Mouse (Mus musculus) kidney, embryonic 14.5 days (tissue): ENCODE results near the gene Ebf3. TPM values are rescaled to one million over a fixed set of nuclear protein-coding genes. Genes with fewer than 3 reads are reported as not detected.
A peak's percentile ranks its signal among the peaks of the same experiment; 100 is the strongest.

Experiments
- ATAC-seq: fragments of 200-750 bp; cut with Nextera tagmentation; 2 replicates; pipeline ENCODE4 v1.8.0; 2017; ENCODE audit warnings: moderate number of reproducible peaks, mild to moderate bottlenecking, moderate TSS enrichment, moderate library complexity; ENCODE audit not compliant: low FRiP score, low TSS enrichment
- H3K27ac ChIP-seq: fragments of 300-500 bp; sonication (generic); 2 replicates; pipeline ENCODE4 v1.5.1; 2014; ENCODE audit warnings: low read depth, mild to moderate bottlenecking, low read length, moderate library complexity, mixed read lengths
- H3K27me3 ChIP-seq: fragments of 300-500 bp; sonication (generic); 2 replicates; pipeline ENCODE4 v1.6.1; 2014; ENCODE audit warnings: mild to moderate bottlenecking, low read length; ENCODE audit not compliant: control insufficient read depth, insufficient read depth
- H3K36me3 ChIP-seq: fragments of 300-500 bp; sonication (generic); 2 replicates; pipeline ENCODE4 v1.6.1; 2014; ENCODE audit warnings: low read length, mixed read lengths; ENCODE audit not compliant: control insufficient read depth, insufficient read depth
- H3K4me1 ChIP-seq: fragments of 300-500 bp; sonication (generic); 2 replicates; pipeline ENCODE4 v1.6.1; 2014; ENCODE audit warnings: low read length, mixed read lengths; ENCODE audit not compliant: control insufficient read depth, insufficient read depth
- H3K4me2 ChIP-seq: fragments of 300-500 bp; sonication (generic); replicated peaks from 2 replicates; pipeline ENCODE4 v1.6.1; 2014; ENCODE audit warnings: low read depth, mild to moderate bottlenecking, low read length
- H3K4me3 ChIP-seq: fragments of 300-500 bp; sonication (generic); 2 replicates; pipeline ENCODE4 v1.5.1; 2014; ENCODE audit warnings: mild to moderate bottlenecking, low read length
- H3K9ac ChIP-seq: fragments of 300-500 bp; sonication (generic); 2 replicates; pipeline ENCODE4 v1.6.1; 2014; ENCODE audit warnings: low read depth, mild to moderate bottlenecking, low read length, moderate library complexity
- H3K9me3 ChIP-seq: fragments of 300-500 bp; sonication (generic); 2 replicates; pipeline ENCODE4 v1.6.1; 2016; ENCODE audit warnings: low read length; ENCODE audit not compliant: control insufficient read depth
- WGBS: fragments of 180-500 bp; shearing (Covaris S2); extraction: QIAGEN DNeasy Blood & Tissue Kit; methylation state at CpG from one replicate; pipeline ENCODE4 v1.1.7; 2014; 5-methylcytosine and 5-hydroxymethylcytosine counted together
- polyA plus RNA-seq: library from polyadenylated mRNA; unstranded; fragments of >200 nt; fragmentation: Nextera tagmentation; extraction: Ambion mirVana; gene quantifications from 2 replicates; pipeline ENCODE4 v1.2.1, GENCODE M21; 2014

Ebf3 gene
- 1.8 and 2.3 TPM in 2 replicates for polyA plus RNA-seq

GRCm38 (mm10) chr7:137313904-137314691, at the start of gene Ebf3:
Ebf3 (minus strand) TSS chr7:137314445.
- Histone ChIP-seq H3K4me1 (peaks cover 26% of the 10 kb centered on the region), H3K36me3 (no peaks in the 10 kb centered on the region), H3K9ac (peak within 1 kb of the TSS; percentile 67), H3K4me3 (peak within 1 kb of the TSS; percentile 54), H3K9me3 (no peaks in the 10 kb centered on the region), H3K4me2 (peak within 1 kb of the TSS; percentile 95), H3K27ac (no peak within 1 kb of the TSS; the same call in 1 of the 2 replicates), H3K27me3 (peaks cover 85% of the 10 kb centered on the region)
- WGBS: under 1% methylated on average over 99 of the region's 127 CpGs
- ATAC-seq: peak; percentile 79

- no peak overlapping the region for H3K4me3 ChIP-seq
- 78% methylated on average over 7 of the region's 7 CpGs for WGBS
- no peak for ATAC-seq
Measured at GRCm38 (mm10) chr7:137346860-137347259, 32.6 kb upstream of the Ebf3 start.

GRCm38 (mm10) chr7:137346068-137346467, 31.8 kb upstream of the Ebf3 start:
- Histone ChIP-seq H3K4me1 (no peaks in the 10 kb centered on the region), H3K36me3 (no peaks in the 10 kb centered on the region), H3K4me3 (no peak overlapping the region), H3K9ac (no peak overlapping the region), H3K4me2 (no peak overlapping the region), H3K9me3 (no peaks in the 10 kb centered on the region), H3K27me3 (no peaks in the 10 kb centered on the region), H3K27ac (no peak overlapping the region)
- 84% methylated on average over 10 of the region's 10 CpGs for WGBS
- no peak for ATAC-seq

More at GRCm38 (mm10) chr7:137346860-137347259, 32.6 kb upstream of the Ebf3 start:
- Histone ChIP-seq H3K9ac (no peak overlapping the region), H3K4me1 (no peaks in the 10 kb centered on the region), H3K27me3 (no peaks in the 10 kb centered on the region), H3K27ac (no peak overlapping the region), H3K9me3 (no peaks in the 10 kb centered on the region), H3K36me3 (no peaks in the 10 kb centered on the region), H3K4me2 (no peak overlapping the region)

GRCm38 (mm10) chr7:137333951-137334350, 19.7 kb upstream of the Ebf3 start:
- Histone ChIP-seq H3K36me3 (no peaks in the 10 kb centered on the region), H3K27ac (no peak overlapping the region), H3K9ac (no peak overlapping the region), H3K27me3 (peaks cover 3% of the 10 kb centered on the region; the same call in 1 of the 2 replicates), H3K4me1 (no peaks in the 10 kb centered on the region), H3K9me3 (no peaks in the 10 kb centered on the region), H3K4me3 (no peak overlapping the region), H3K4me2 (no peak overlapping the region)
- 100% methylated on average over 2 of the region's 2 CpGs for WGBS
- no peak for ATAC-seq

- H3K27me3 ChIP-seq: peaks cover 68% of the 10 kb centered on the region
- H3K4me1 ChIP-seq: peaks cover 12% of the 10 kb centered on the region; the same call in 1 of the 2 replicates
- 0 out of 2 replicates have a peak, but pooled peaks have one; percentile 14 for ATAC-seq
- H3K9ac ChIP-seq: peak overlapping the region; percentile 44; the same call in 1 of the 2 replicates
- peak overlapping the region; percentile 43 for H3K4me3 ChIP-seq
- H3K36me3 ChIP-seq: no peaks in the 10 kb centered on the region
- peak overlapping the region; percentile 74 for H3K4me2 ChIP-seq
- no peaks in the 10 kb centered on the region for H3K9me3 ChIP-seq
- no peak overlapping the region for H3K27ac ChIP-seq
- 0% methylated on average over 20 of the region's 21 CpGs for WGBS
Measured at GRCm38 (mm10) chr7:137322926-137323325, 8.7 kb upstream of the Ebf3 start.

GRCm38 (mm10) chr7:137321961-137322784, 7.9 kb upstream of the Ebf3 start:
- Histone ChIP-seq H3K4me2 (peak overlapping the region; percentile 74), H3K27me3 (peaks cover 75% of the 10 kb centered on the region), H3K4me3 (peak overlapping the region; percentile 43), H3K9me3 (no peaks in the 10 kb centered on the region), H3K36me3 (no peaks in the 10 kb centered on the region), H3K27ac (no peak overlapping the region), H3K9ac (peak overlapping the region; percentile 44; the same call in 1 of the 2 replicates), H3K4me1 (peaks cover 16% of the 10 kb centered on the region)
- ATAC-seq: 0 out of 2 replicates have a peak, but pooled peaks have one; percentile 10
- WGBS: under 1% methylated on average over 71 of the region's 72 CpGs

GRCm38 (mm10) chr7:137321141-137321813, 7.0 kb upstream of the Ebf3 start:
- Histone ChIP-seq H3K4me1 (peaks cover 21% of the 10 kb centered on the region), H3K27me3 (peaks cover 80% of the 10 kb centered on the region), H3K36me3 (no peaks in the 10 kb centered on the region), H3K9me3 (no peaks in the 10 kb centered on the region), H3K4me3 (peak overlapping the region; percentile 43), H3K4me2 (peak overlapping the region; percentile 74), H3K9ac (peak overlapping the region; percentile 18; the same call in 1 of the 2 replicates), H3K27ac (no peak overlapping the region)
- WGBS: under 1% methylated on average over 52 of the region's 52 CpGs
- peak; percentile 50; the same call in 1 of the 2 replicates for ATAC-seq

GRCm38 (mm10) chr7:137320320-137320719, 6.1 kb upstream of the Ebf3 start:
- Histone ChIP-seq H3K9ac (no peak overlapping the region), H3K27ac (no peak overlapping the region), H3K4me3 (no peak overlapping the region), H3K4me2 (no peak overlapping the region), H3K27me3 (peaks cover 88% of the 10 kb centered on the region), H3K9me3 (no peaks in the 10 kb centered on the region), H3K36me3 (no peaks in the 10 kb centered on the region), H3K4me1 (peaks cover 21% of the 10 kb centered on the region)
- 7% methylated on average over 11 of the region's 11 CpGs for WGBS
- no peak for ATAC-seq
